In the genomic region with DNA sequence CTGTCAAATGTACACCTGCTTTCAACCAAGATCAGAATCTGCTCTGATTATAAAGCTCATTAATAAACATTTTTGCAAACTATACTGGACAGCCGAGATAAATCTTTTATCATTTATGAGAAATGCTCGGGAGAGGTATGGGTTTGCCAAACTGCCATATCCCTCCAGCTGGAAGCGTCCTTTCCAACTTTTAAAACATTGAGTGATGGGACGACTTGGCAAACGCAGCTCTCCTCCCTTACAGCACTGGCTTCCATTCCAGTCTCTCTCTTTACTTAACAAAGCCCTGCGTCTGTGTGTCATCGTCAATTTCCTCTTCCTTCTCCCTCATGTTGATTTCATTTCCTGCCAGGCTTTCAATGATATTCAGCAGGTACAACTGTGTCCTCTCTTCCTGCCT, we compare ENCODE assay signal across 16 mouse cellular contexts.
A peak's percentile ranks its signal among the peaks of the same experiment; 100 is the strongest.
DNase-seq lines count a peak whose midpoint lies in the region; ATAC-seq and TF ChIP-seq lines count a peak whose summit lies in the region.
"Had no signal": no experiment of that assay in that cellular context is flagged by ENCODE, and none has a peak within 500 bp of the region (broad histone marks: within the 10 kb centered on the region; RNA-seq: fewer than 3 reads in every experiment).

No protein-coding gene starts in this region.

- 67% methylated on average over 7 of the region's 7 CpGs for WGBS in forebrain, embryonic 14.5 days
- 85% methylated on average over 7 of the region's 7 CpGs for WGBS in forebrain, embryonic 12.5 days
- WGBS in stomach, postnatal 0 days: 27% methylated on average over 7 of the region's 7 CpGs

- no peak overlapping the region for H3K4me2 ChIP-seq in forebrain, embryonic 14.5 days (ENCODE audit: low read length)
- no peak overlapping the region for H3K4me2 ChIP-seq in forebrain, embryonic 12.5 days
- H3K4me2 ChIP-seq in stomach, postnatal 0 days (replicated peaks; ENCODE audit: low read depth): 0 out of 2 replicates have a peak overlapping the region, but pooled peaks have one; percentile 0
- H3K4me2 ChIP-seq: limb, embryonic 12.5 days; midbrain, embryonic 12.5 days had no signal

- TF ChIP-seq EP300 in stomach, postnatal 0 days (optimal IDR thresholded peaks at IDR 0.05): no peak

- DNase-seq in forebrain, embryonic 14.5 days (ENCODE audit: low spot score): peak; percentile 53
- DNase-seq in layer of hippocampus, adult 11-12 months (ENCODE audit: low spot score): peak; percentile 7
- no peak for DNase-seq in layer of hippocampus, adult 8-10 months (ENCODE audit: low spot score in 2 of 2)
- peak; percentile 45 for DNase-seq in heart, postnatal 4 days
- DNase-seq in stomach, postnatal 0 days (ENCODE audit: low spot score): no peak
- no peak for DNase-seq in c-Kit-positive CD71-positive TER-119-positive erythroid progenitor cells, embryonic 14.5 days (ENCODE audit: low spot score)
- no peak for DNase-seq in adrenal gland, postnatal 10 days
- DNase-seq: adrenal gland, adult 2 months; kidney, adult 2 months; liver, postnatal 0 days; spleen, adult 18-20 months had no signal

- ATAC-seq in forebrain, embryonic 14.5 days: peak; percentile 65; the same call in 1 of the 2 replicates
- no peak for ATAC-seq in forebrain, embryonic 12.5 days (ENCODE audit: low FRiP score)
- no peak for ATAC-seq in stomach, postnatal 0 days (ENCODE audit: low FRiP score, low TSS enrichment)
- ATAC-seq: liver, postnatal 0 days had no signal

- H3K9me3 ChIP-seq in forebrain, embryonic 14.5 days (replicated peaks; ENCODE audit: control insufficient read depth, low read length): no peaks in the 10 kb centered on the region
- no peaks in the 10 kb centered on the region for H3K9me3 ChIP-seq in forebrain, embryonic 12.5 days
- H3K9me3 ChIP-seq in stomach, postnatal 0 days (ENCODE audit: control insufficient read depth, low read length): no peaks in the 10 kb centered on the region
- H3K9me3 ChIP-seq: hindbrain, embryonic 10.5 days; limb, embryonic 12.5 days; midbrain, embryonic 12.5 days had no signal

- no peak overlapping the region for H3K9ac ChIP-seq in forebrain, embryonic 14.5 days (ENCODE audit: low read length)
- no peak overlapping the region for H3K9ac ChIP-seq in forebrain, embryonic 12.5 days
- no peak overlapping the region for H3K9ac ChIP-seq in stomach, postnatal 0 days (ENCODE audit: low read length)
- H3K9ac ChIP-seq: limb, embryonic 12.5 days; liver, postnatal 0 days; midbrain, embryonic 12.5 days had no signal

- H3K36me3 ChIP-seq in forebrain, embryonic 14.5 days (ENCODE audit: control insufficient read depth, insufficient read depth, low read length): no peaks in the 10 kb centered on the region
- H3K36me3 ChIP-seq in forebrain, embryonic 12.5 days (replicated peaks): no peaks in the 10 kb centered on the region
- H3K36me3 ChIP-seq in stomach, postnatal 0 days (ENCODE audit: control insufficient read depth, insufficient read depth, low read length): no peaks in the 10 kb centered on the region
- H3K36me3 ChIP-seq: hindbrain, embryonic 10.5 days; limb, embryonic 12.5 days; midbrain, embryonic 12.5 days had no signal

- H3K27ac ChIP-seq in forebrain, embryonic 14.5 days (ENCODE audit: low read depth, low read length): no peak overlapping the region
- H3K27ac ChIP-seq in forebrain, embryonic 12.5 days: no peak overlapping the region
- no peak overlapping the region for H3K27ac ChIP-seq in stomach, postnatal 0 days (replicated peaks)
- H3K27ac ChIP-seq: hindbrain, embryonic 10.5 days; limb, embryonic 12.5 days; midbrain, embryonic 12.5 days had no signal

- H3K27me3 ChIP-seq in forebrain, embryonic 14.5 days (replicated peaks; ENCODE audit: control insufficient read depth, insufficient read depth, low read length): no peaks in the 10 kb centered on the region
- H3K27me3 ChIP-seq in forebrain, embryonic 12.5 days: no peaks in the 10 kb centered on the region
- no peaks in the 10 kb centered on the region for H3K27me3 ChIP-seq in stomach, postnatal 0 days (ENCODE audit: control insufficient read depth, insufficient read depth, low read length)
- H3K27me3 ChIP-seq: limb, embryonic 12.5 days; midbrain, embryonic 12.5 days had no signal

- H3K4me3 ChIP-seq in forebrain, embryonic 14.5 days (ENCODE audit: low read depth, low read length): no peak overlapping the region
- no peak overlapping the region for H3K4me3 ChIP-seq in forebrain, embryonic 12.5 days (replicated peaks)
- no peak overlapping the region for H3K4me3 ChIP-seq in stomach, postnatal 0 days (ENCODE audit: low read depth, low read length)
- H3K4me3 ChIP-seq: erythroblast, embryonic 14.5 days; hindbrain, embryonic 10.5 days; limb, embryonic 12.5 days; midbrain, embryonic 12.5 days had no signal

- TF ChIP-seq CTCF in stomach, postnatal 0 days (IDR thresholded peaks at IDR 0.05; ENCODE audit: low read depth): no peak

- H3K4me1 ChIP-seq in forebrain, embryonic 14.5 days (ENCODE audit: control insufficient read depth, insufficient read depth, low read length): no peaks in the 10 kb centered on the region
- H3K4me1 ChIP-seq in forebrain, embryonic 12.5 days: no peaks in the 10 kb centered on the region
- H3K4me1 ChIP-seq in stomach, postnatal 0 days (replicated peaks; ENCODE audit: control insufficient read depth, insufficient read depth): no peaks in the 10 kb centered on the region; the same call in 1 of the 2 replicates
- H3K4me1 ChIP-seq: midbrain, embryonic 12.5 days had no signal

Comparison
In these comparisons a context has a peak if more than half of its experiments do, and no peak if none do; other contexts are left out.
1. DNase-seq: peak in forebrain, embryonic 14.5 days (single experiment), layer of hippocampus, adult 11-12 months (single experiment) and heart, postnatal 4 days (single experiment); none in layer of hippocampus, adult 8-10 months (0 of 2), stomach, postnatal 0 days (single experiment), c-Kit-positive CD71-positive TER-119-positive erythroid progenitor cells, embryonic 14.5 days (single experiment) and adrenal gland, postnatal 10 days (single experiment).